Mouse (Mus musculus) adrenal gland, postnatal 10 days (tissue): Measurements from ENCODE around the gene Acin1. TPM values are rescaled to one million over a fixed set of nuclear protein-coding genes. Genes with fewer than 3 reads are reported as not detected.

Source experiments
- DNase-seq: peaks from one replicate; pipeline ENCODE4 v3.0.0; 2021; ENCODE audit warnings: mixed read lengths
- long read RNA-seq, 2 experiments: library from polyadenylated mRNA; stranded (forward); transcript quantifications; one replicate each; pipeline ENCODE4 v2.0.0; 2021
- total RNA-seq, 2 experiments: library from RNA; stranded (reverse); gene quantifications; 2 replicates each; pipeline ENCODE4 v1.2.3; 2021

Gene Acin1
- 100 to 1,000 TPM; 132 to 167 TPM for total RNA-seq
- long read RNA-seq, experiment 1, full-length matches to known transcripts = 6 of 39 reads
- long read RNA-seq, experiment 1, partial matches to known transcripts = 11 of 39 reads
- long read RNA-seq, experiment 1, other reads (novel, unspliced or antisense) = 22 of 39 reads
- long read RNA-seq, experiment 2, full-length matches to known transcripts = 13 of 38 reads
- long read RNA-seq, experiment 2, partial matches to known transcripts = 6 of 38 reads
- long read RNA-seq, experiment 2, other reads (novel, unspliced or antisense) = 19 of 38 reads

- DNase-seq = peak; percentile 100
Observed at GRCm38 (mm10) chr14:54686522-54687143, at the start of gene Acin1. Gene Acin1, minus strand, starts transcription at chr14:54686931.

DNA sequence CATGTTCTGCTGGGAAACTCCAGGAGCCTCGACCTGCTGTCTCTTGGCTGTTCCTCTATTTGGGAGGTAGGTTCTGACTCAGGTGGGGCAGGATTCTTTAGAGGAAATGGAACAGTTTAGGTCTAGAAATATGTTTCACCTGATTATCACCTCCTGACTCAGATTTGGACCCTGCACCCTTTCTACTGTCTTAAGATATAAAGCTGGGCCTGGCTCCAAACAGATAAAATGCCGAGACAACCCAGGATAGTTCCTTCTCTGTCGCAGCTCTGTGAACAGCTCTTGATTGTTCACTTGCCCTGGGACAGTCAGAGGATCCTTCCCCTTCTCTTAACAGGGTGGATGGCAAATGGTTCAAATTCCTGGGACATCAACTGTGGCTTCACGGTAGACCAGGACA, 48.5 kb upstream of the Acin1 start:
- DNase-seq = no peak

DNA sequence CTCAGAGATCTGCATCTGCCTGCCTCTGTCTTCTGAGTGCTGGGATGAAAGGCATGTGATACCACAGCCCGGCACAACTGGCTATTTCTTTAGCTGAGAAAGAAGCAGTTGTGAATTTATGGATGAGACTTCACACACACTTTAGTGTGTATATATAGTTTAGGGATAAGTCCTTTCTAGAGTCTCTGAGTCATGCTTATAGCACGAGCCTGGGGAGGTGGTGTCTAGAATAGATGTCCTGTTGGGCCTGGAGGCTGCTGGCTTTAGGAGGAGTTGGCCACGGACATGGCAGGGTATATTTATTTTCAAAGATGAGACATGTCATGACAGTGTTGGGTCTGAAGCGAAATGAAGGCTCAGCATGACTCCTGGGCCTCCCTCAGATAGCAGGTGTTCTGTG, 47.3 kb upstream of the Acin1 start:
- no peak for DNase-seq

DNA sequence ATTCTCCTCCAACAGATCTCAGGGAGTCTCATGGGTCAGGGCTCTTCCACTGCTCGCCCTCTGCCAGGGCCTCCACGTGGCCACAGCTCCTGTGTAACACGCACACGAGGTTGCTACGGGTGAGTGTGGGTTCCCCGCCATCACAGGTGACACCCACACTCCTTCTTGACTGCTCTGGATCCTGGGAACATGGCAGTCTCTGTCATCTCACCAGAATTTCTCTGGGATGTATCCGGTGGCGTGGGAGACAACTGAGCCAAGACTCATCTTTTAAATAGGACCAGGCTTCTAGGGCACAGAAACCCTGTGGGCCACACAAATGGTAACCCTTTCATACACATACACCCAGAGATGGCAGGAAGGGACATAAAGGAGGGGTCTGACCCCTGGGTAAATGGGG, 45.5 kb upstream of the Acin1 start:
- no peak for DNase-seq

DNA sequence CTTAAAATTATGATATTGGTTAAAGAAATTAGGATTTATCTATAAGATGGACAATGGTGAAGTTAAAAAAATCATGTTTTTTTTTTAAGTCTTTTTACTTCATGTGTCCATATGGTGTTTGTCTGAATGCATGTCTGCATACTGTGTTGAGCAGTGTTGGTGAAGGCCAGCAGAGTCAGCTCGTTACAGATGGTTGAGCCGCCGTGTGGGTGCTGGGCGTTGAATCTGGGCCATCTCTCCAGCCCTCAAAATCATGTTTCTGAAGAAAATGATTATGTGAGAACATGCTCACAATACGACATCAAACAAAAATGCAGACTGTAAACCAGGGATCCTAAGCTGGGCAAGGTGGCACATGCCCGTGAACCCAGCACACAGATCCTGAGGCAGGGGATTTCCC, 43.6 kb upstream of the Acin1 start:
- no peak for DNase-seq

- DNase-seq = no peak
Observed at GRCm38 (mm10) chr14:54728823-54729653, 42.3 kb upstream of the Acin1 start.

- no peak for DNase-seq
Observed at GRCm38 (mm10) chr14:54727565-54727964, 40.8 kb upstream of the Acin1 start.

DNA sequence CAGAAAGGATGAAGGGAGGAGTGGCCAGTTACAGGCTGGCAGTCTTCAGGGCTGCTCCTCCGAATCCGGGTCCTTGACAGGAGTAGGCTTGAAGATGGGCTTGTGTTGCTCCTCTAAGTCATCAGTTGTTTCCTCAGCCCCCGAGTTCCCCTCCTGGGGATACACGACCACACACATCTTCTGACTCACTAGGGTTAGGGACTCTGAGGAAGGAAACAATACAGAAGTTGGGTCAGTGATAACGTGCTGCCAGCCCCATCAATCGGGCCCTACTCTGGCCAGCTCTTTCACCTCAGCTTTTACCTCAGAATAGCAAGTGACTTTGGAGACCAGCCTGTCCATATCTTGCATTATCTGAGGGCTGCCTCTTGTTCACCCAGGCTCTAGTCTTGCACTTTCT, 37.3 kb upstream of the Acin1 start:
- no peak for DNase-seq

DNA sequence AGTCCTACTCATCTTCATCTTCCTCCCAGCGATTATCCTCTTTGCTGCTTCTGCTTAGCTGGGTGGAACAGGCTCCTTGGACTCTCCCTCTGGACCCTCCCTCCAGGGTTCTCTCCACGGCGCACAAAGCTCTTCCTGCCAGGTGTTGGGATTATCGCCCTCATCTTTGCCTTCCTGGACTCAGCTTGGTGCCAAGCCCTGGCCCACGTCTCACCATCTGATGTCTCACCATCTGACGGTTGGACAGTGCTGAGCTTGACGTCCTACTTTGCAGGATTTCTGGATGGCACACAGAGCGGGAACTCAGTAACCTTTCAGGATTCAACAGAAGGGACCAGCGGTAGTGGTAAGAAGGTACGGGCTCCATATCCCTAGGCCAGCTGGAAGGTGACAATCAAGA, 35.0 kb upstream of the Acin1 start:
- DNase-seq = no peak

DNA sequence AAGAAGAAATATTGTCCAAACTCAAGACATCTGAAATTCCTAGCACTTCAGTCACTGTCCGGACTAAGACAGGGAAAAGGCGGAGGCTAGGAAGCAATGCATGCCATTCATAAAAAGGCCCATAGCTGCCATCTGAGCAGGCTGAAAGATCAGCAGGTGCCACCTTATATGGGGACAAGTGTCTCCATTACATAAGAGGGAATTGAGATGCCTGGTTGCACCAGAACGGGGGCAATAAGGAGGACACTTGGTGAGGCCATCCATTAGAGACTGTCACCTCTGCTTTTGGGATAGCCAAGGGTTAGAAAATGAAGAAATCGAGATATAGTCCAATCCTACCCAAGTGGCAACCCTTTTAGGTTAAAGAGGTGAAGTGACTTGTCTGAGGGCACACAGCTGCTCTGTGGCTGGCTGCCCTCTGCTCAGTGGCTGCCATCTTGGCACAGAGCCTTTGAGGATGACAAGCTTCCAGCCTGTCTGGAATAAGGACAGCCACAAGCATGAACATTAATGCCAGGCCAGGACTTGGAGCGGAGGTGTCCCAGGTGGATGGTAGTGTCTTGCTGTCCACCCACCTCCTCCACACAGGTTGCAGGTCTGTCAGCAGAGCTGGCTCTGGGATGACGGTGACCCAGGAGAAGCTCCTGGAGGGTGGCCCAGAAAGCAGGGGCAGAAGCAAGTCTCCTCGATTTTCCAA, 34.1 kb upstream of the Acin1 start:
- DNase-seq = peak; percentile 54

DNA sequence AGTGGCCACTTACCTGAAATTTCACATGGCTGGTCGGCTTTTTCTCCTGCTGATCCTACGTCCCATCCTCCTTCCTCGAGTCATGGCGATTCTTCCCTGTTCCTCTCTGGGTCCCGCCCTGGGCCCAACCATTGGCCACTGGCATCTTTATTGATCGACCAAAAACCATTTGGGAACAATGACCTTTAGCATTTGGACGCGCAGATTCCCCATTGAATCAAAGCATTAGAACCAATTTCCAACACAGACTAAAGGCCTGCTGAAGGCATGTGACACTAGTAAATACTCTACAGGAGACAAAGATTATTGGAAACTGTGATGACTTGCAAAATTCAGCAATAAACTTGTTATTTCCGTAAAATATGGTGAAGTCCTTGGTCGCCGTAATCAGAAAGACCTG, 33.3 kb upstream of the Acin1 start:
- DNase-seq = no peak

DNA sequence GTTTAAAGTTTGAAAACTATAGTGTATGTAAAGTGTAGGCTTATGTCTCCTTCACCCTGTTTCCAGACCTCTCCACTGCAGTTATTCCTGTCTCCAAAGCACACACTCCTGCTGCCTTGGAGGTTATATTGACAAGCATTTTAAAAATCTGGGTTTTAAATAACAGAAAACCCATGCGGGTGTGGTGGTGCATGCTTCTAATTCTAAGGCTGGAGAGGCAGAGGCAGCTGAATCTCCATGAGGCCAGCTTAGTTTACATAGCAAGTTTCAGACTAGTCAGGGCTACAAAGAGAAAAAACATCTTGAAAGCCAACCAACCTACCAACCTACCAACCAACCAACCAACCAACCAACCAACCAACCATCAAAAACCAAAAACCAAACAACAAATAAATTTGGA, 28.7 kb upstream of the Acin1 start:
- no peak for DNase-seq

GRCm38 (mm10) chr14:54714617-54715081, 27.9 kb upstream of the Acin1 start:
- DNase-seq = peak; percentile 37

DNA sequence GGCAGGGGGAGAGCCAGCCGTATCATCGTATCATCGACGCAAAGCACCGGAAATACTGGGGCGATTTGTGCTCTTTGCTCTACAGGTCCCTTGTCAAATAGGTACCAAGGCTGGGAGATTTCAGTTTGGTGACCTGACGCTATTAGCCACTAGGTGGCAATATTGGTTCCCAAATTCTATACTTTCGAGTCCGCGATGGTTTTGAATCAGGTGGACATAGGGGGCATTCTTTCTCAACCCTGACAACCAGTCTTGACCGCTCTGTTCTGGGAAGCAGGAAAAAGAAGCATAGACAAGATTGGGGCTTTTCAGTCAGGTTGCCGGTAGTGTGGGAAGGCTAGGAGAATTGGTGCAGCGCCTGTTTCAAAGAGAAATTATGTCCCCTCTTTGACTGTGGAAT, 27.4 kb upstream of the Acin1 start:
- peak; percentile 76 for DNase-seq

GRCm38 (mm10) chr14:54712861-54713260, 26.1 kb upstream of the Acin1 start:
- DNase-seq = peak; percentile 35

- no peak for DNase-seq
Observed at GRCm38 (mm10) chr14:54712074-54712473, 25.3 kb upstream of the Acin1 start, which contains the start of gene Cebpe. Gene Cebpe, minus strand, starts transcription at chr14:54712174.

DNA sequence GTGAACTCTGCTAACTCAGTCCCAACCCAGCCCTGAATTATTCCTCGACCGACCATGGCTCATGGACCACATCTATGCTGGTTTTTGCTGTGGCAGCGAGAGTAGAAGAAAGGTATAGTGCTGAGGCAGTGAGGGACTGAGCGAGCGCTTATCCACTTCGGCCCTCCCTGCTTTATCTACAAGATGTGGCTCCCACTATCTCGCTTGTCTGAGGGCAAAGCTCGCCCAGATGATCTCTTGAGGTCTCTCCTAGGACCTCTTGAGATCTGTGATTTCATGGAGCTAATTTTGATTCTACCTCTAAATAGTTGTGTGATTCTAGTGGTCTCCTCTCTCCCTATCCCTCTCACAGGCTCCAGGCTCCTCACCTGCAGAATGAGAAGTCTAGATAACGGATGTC, 22.3 kb upstream of the Acin1 start:
- no peak for DNase-seq

- DNase-seq = peak; percentile 37
Observed at GRCm38 (mm10) chr14:54706589-54707320, 20.0 kb upstream of the Acin1 start.

DNA sequence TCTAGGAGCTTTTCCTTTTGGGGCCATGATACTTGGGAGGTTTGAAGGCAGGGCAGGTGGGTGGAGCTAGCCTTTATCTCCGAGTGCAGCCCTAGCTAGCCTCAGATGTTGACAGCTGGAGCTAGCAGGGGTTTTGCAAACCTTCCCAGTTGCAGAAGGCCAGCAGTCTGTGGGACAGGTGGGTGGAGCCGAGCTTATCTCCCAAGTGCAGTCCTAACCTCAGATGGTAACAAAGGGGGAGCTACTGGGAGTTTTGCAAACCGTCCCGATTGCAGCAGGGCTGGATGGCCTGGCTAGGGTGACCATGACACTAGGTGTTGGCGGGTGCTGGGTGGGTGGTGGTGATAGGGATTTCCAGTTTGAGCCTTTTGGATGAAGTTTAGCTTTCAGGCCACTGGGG, 19.1 kb upstream of the Acin1 start:
- peak; percentile 26 for DNase-seq

DNA sequence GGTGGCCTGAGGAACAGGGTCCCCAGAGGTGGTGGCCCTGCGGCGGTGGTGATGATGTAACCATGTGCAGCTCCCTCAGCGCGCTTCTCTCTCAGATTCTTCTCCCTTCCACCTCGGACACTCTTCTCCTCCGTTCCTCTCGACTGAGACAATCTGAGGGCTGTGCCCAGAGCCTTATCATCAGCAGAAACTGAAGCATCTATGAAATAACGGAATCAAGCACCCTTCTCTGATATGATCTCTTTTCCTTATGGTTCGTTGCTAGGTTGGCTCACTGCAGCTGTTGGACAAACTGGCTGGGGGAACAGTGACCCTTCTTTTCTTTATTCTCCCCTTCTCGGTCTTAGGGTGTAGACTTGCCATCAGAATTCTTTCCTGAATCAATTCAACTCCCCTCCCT, 16.5 kb upstream of the Acin1 start:
- DNase-seq = no peak

GRCm38 (mm10) chr14:54701298-54701697, 14.6 kb upstream of the Acin1 start:
- DNase-seq = peak; percentile 91

DNA sequence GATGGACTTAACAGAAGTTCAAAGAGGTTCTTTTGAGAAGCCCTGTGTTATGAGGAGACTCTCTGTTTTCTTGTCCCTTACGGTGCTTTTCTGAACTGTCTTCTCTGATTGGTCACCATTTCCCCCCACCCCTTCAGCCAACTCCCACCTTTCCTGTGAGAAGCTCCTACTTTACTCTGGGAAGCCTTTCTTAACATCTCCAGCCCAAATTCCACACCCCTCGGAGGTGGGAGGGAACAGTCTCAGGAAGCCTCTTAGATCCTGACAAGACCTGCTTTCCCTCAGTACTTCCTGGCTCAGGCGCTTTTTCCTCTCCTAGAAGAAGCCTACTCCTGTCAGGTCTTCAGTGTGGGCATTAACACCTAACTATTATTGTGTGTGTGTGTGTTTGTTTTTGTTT, 12.9 kb upstream of the Acin1 start:
- no peak for DNase-seq
